Mouse (Mus musculus): ENCODE measurements around the gene Tbc1d7. TPM values are rescaled to one million over a fixed set of nuclear protein-coding genes. Genes with fewer than 3 reads are reported as not detected.
A peak's percentile ranks its signal among the peaks of the same experiment; 100 is the strongest.

The Tbc1d7 gene
- polyA plus RNA-seq (2016; fragmentation: Nextera tagmentation; extraction: Ambion mirVana) = 66.6 and 68.3 TPM in 2 replicates

DNA sequence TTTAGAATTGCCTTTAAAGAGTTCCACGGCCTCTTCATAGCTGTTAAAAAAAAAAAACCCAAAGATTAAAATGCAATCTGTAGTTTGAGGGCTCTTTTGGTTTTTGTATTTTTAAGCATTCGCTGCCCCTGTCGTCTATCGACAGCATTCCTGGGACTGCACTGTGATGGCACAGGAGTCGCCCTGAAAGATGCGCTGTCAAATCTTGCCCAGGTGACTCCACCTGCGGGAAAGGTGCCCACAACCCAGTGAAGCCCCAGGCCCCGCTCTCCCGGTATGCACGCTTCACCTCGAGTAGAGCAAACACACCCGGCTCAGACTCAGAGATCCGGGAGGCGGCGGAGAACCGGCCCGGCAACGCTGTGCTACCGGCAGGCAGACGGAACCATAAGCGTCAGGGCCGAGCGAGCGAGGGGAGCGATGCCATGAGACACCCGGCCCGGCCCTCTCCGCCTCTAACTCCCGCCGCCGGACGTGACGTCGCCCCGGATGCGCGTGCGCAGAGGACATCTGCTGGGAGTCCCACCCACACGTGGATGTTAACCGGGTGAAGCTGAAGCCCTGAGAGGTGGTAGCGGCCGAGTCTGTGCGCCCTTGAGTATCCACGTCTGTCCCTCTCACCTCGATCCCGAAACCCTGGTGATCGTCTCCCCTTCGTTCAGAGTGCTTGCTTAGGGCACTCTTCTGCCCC lies at the start of gene Tbc1d7:
Tbc1d7 (minus strand) TSS at position 482 of the 691 bp plus-strand sequence.
- Histone ChIP-seq H3K36me3 (no peaks in the 10 kb centered on the region), H3K27ac (replicated peaks) (peak within 1 kb of the TSS; percentile 91), H3K27me3 (ENCODE audit: low read depth, poor library complexity, severe bottlenecking) (no peaks in the 10 kb centered on the region), H3K9me3 (replicated peaks) (no peaks in the 10 kb centered on the region), H3K4me3 (peak within 1 kb of the TSS; percentile 78), H3K4me1 (peaks cover 13% of the 10 kb centered on the region)
- under 1% methylated on average over 48 of the region's 48 CpGs for WGBS
- DNase-seq (ENCODE audit: low spot score) = peak; percentile 98

GRCm38 (mm10) chr13:43220635-43221034 lies 49.3 kb upstream of the Tbc1d7 start:
- no peak overlapping the region for H3K4me3 ChIP-seq
- peaks cover 16% of the 10 kb centered on the region for H3K4me1 ChIP-seq
- H3K27ac ChIP-seq (replicated peaks) = no peak overlapping the region
- H3K36me3 ChIP-seq = no peaks in the 10 kb centered on the region
- 93% methylated on average over 1 of the region's 1 CpGs for WGBS
- no peak for DNase-seq (ENCODE audit: low spot score)
- no peaks in the 10 kb centered on the region for H3K9me3 ChIP-seq (replicated peaks)
- 0 out of 2 replicates have a peak, but pooled peaks cover 3% of the 10 kb centered on the region for H3K27me3 ChIP-seq (ENCODE audit: low read depth, poor library complexity, severe bottlenecking)

GRCm38 (mm10) chr13:43218764-43219163 lies 47.5 kb upstream of the Tbc1d7 start:
- peaks cover 25% of the 10 kb centered on the region for H3K4me1 ChIP-seq
- no peak for DNase-seq (ENCODE audit: low spot score)
- 74% methylated on average over 4 of the region's 4 CpGs for WGBS
- H3K36me3 ChIP-seq = no peaks in the 10 kb centered on the region
- H3K4me3 ChIP-seq = no peak overlapping the region
- no peak overlapping the region for H3K27ac ChIP-seq (replicated peaks)
- H3K27me3 ChIP-seq (ENCODE audit: low read depth, poor library complexity, severe bottlenecking) = 0 out of 2 replicates have a peak, but pooled peaks cover 3% of the 10 kb centered on the region
- H3K9me3 ChIP-seq (replicated peaks) = no peaks in the 10 kb centered on the region

DNA sequence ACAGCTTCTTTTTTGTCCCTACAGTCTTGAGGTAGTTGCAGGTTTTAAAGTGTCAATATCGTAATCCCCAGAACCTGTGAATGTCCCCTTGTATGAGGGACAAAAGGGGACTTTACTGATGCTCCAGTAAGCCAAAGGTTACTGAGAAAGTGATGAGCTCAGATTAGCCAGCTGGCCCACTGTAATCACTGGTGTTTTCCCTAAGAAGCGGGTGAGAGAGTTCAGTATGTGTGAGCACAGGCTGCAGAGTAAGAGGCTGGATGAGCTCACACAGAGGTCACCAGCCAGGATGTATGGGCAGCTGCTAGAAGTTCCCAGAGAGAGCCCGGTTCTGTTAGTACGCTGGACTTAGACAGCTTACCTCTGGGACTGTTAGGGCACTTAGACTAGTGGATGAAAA lies 47.0 kb upstream of the Tbc1d7 start:
- WGBS = 70% methylated on average over 4 of the region's 4 CpGs
- Histone ChIP-seq H3K4me1 (peaks cover 25% of the 10 kb centered on the region), H3K36me3 (no peaks in the 10 kb centered on the region), H3K27ac (replicated peaks) (no peak overlapping the region), H3K27me3 (ENCODE audit: low read depth, poor library complexity, severe bottlenecking) (0 out of 2 replicates have a peak, but pooled peaks cover 3% of the 10 kb centered on the region), H3K4me3 (no peak overlapping the region), H3K9me3 (replicated peaks) (no peaks in the 10 kb centered on the region)
- no peak for DNase-seq (ENCODE audit: low spot score)

- WGBS = 87% methylated on average over 4 of the region's 4 CpGs
- H3K4me1 ChIP-seq = peaks cover 25% of the 10 kb centered on the region
- H3K27me3 ChIP-seq (ENCODE audit: low read depth, poor library complexity, severe bottlenecking) = 0 out of 2 replicates have a peak, but pooled peaks cover 3% of the 10 kb centered on the region
- no peak overlapping the region for H3K4me3 ChIP-seq
- no peaks in the 10 kb centered on the region for H3K9me3 ChIP-seq (replicated peaks)
- no peaks in the 10 kb centered on the region for H3K36me3 ChIP-seq
- no peak overlapping the region for H3K27ac ChIP-seq (replicated peaks)
- no peak for DNase-seq (ENCODE audit: low spot score)
These were observed 46.4 kb upstream of the Tbc1d7 start for GRCm38 (mm10) chr13:43217686-43218085.

- Histone ChIP-seq H3K27me3 (ENCODE audit: low read depth, poor library complexity, severe bottlenecking) (0 out of 2 replicates have a peak, but pooled peaks cover 3% of the 10 kb centered on the region), H3K4me3 (no peak overlapping the region), H3K36me3 (no peaks in the 10 kb centered on the region), H3K27ac (replicated peaks) (no peak overlapping the region), H3K9me3 (replicated peaks) (no peaks in the 10 kb centered on the region), H3K4me1 (peaks cover 25% of the 10 kb centered on the region)
- no peak for DNase-seq (ENCODE audit: low spot score)
- 91% methylated on average over 8 of the region's 8 CpGs for WGBS
These were observed 45.8 kb upstream of the Tbc1d7 start for GRCm38 (mm10) chr13:43217059-43217458.

DNA sequence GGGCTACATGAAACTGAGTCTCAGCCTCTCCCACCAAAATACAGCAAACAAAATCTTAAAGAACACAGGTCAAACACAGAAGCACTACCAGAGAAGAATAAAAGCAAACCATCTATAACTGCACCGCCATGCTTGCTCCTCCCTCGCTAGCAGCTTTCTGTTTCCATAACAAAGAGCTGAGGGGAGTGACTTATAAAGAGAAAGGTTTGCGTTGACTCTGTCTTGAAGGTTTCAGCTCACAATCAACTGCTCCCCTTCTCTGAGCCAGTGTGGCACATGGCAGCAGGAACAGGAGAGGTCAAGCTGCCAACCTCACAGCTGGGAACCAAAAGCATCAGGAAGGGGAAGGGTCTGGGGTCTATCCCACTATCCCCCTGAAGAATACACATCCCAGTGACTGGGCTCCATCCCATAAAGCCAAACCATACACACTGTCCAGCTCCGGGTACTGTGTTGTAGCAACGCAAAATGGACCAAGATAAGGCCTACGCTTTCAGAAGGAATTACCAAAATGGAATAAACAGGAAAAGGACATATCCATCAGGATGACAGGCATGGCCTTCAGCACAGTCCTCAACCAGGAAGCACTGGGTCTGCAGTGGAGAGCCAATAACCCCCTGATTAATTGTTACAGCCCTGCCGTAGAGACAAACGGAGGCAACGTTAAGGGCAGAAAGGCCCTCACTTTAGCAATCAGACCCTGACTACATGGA lies 44.8 kb upstream of the Tbc1d7 start:
- H3K36me3 ChIP-seq = no peaks in the 10 kb centered on the region
- no peak for DNase-seq (ENCODE audit: low spot score)
- 76% methylated on average over 9 of the region's 9 CpGs for WGBS
- no peak overlapping the region for H3K4me3 ChIP-seq
- H3K9me3 ChIP-seq (replicated peaks) = no peaks in the 10 kb centered on the region
- H3K4me1 ChIP-seq = peaks cover 25% of the 10 kb centered on the region
- H3K27me3 ChIP-seq (ENCODE audit: low read depth, poor library complexity, severe bottlenecking) = 0 out of 2 replicates have a peak, but pooled peaks cover 3% of the 10 kb centered on the region
- no peak overlapping the region for H3K27ac ChIP-seq (replicated peaks)

DNA sequence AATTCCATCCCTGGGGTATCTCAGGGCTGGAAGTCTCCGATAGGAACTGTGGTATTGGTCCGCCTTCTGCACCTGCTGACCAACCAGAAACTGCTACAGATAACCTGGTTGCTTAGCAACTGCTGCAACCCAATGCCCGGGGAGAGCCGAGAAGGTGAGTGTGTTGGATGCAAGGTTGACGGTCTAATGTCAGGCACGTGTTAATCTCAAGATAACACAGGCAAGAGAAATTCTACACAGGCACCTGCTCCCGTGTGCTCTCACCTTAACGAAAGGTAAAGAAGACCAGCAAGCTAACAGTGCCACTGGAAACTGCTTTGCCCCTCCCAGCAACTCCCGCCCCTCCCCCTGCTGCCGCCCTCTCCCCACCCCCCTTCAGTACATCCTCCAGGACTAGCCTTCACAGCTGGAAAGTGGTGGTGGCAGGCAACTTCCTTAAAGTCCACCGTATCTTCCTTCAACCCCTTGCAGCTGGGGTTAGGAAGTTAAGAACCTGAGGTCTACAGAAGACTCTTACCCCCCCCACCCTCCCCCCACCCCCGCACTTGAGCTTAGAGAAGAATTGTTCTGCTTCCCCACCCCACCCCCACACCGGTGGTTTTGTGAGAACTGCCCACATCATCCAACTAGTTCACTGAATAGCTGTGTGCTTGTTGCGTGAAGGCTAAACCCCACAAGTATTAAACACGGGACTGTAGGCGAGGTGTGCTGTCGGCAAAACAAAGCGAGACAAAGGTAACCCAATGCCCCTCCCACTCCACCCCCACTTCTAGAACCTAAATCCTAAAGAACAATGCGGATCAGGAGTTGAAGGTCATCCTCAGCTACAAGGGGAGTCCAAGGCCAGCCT lies 44.1 kb upstream of the Tbc1d7 start:
- WGBS = 17% methylated on average over 19 of the region's 19 CpGs
- H3K4me3 ChIP-seq = peak overlapping the region; percentile 29; the same call in 1 of the 2 replicates
- H3K4me1 ChIP-seq = peaks cover 25% of the 10 kb centered on the region
- H3K36me3 ChIP-seq = no peaks in the 10 kb centered on the region
- H3K27me3 ChIP-seq (ENCODE audit: low read depth, poor library complexity, severe bottlenecking) = 0 out of 2 replicates have a peak, but pooled peaks cover 3% of the 10 kb centered on the region
- H3K9me3 ChIP-seq (replicated peaks) = no peaks in the 10 kb centered on the region
- no peak for DNase-seq (ENCODE audit: low spot score)
- no peak overlapping the region for H3K27ac ChIP-seq (replicated peaks)

DNA sequence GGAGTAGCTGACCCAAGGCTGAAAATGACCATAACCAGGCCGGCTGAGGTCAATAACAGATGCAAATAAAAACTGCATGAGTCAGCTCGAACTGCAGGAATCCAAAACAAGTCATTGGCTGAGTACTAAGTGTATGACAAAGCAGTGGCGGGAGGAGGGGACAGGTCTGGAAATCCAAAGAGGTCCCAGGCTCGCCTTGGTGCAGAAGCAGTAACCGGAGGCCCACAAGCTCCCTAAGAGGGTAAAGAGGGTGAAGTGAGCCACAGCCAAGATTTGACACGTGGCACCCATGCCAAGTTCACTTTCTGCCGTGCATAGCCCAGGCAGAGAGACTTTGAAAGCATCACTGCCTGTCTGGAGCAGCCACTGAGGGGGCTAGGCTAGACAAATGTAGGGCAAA lies 41.0 kb upstream of the Tbc1d7 start:
- WGBS = 65% methylated on average over 7 of the region's 7 CpGs
- no peak overlapping the region for H3K27ac ChIP-seq (replicated peaks)
- H3K4me1 ChIP-seq = peaks cover 25% of the 10 kb centered on the region

GRCm38 (mm10) chr13:43210956-43211355 lies 39.7 kb upstream of the Tbc1d7 start:
- H3K27me3 ChIP-seq (ENCODE audit: low read depth, poor library complexity, severe bottlenecking) = peaks cover 10% of the 10 kb centered on the region; the same call in 1 of the 2 replicates
- H3K4me1 ChIP-seq = peaks cover 20% of the 10 kb centered on the region
- no peaks in the 10 kb centered on the region for H3K36me3 ChIP-seq
- H3K27ac ChIP-seq (replicated peaks) = no peak overlapping the region
- no peak overlapping the region for H3K4me3 ChIP-seq
- no peak for DNase-seq (ENCODE audit: low spot score)
- 90% methylated on average over 5 of the region's 5 CpGs for WGBS
- H3K9me3 ChIP-seq (replicated peaks) = no peaks in the 10 kb centered on the region

More for the DNA sequence above, 41.0 kb upstream of the Tbc1d7 start:
- Histone ChIP-seq H3K4me3 (no peak overlapping the region), H3K36me3 (no peaks in the 10 kb centered on the region), H3K9me3 (replicated peaks) (no peaks in the 10 kb centered on the region), H3K27me3 (ENCODE audit: low read depth, poor library complexity, severe bottlenecking) (peaks cover 12% of the 10 kb centered on the region; the same call in 1 of the 2 replicates)
- no peak for DNase-seq (ENCODE audit: low spot score)

GRCm38 (mm10) chr13:43209560-43209959 lies 38.3 kb upstream of the Tbc1d7 start:
- no peak for DNase-seq (ENCODE audit: low spot score)
- Histone ChIP-seq H3K4me1 (peaks cover 9% of the 10 kb centered on the region), H3K27ac (replicated peaks) (no peak overlapping the region), H3K36me3 (no peaks in the 10 kb centered on the region), H3K4me3 (no peak overlapping the region), H3K27me3 (ENCODE audit: low read depth, poor library complexity, severe bottlenecking) (peaks cover 10% of the 10 kb centered on the region; the same call in 1 of the 2 replicates), H3K9me3 (replicated peaks) (no peaks in the 10 kb centered on the region)
- 79% methylated on average over 5 of the region's 5 CpGs for WGBS

- H3K4me3 ChIP-seq = no peak overlapping the region
- H3K27ac ChIP-seq (replicated peaks) = no peak overlapping the region
- WGBS = 49% methylated on average over 16 of the region's 16 CpGs
- no peaks in the 10 kb centered on the region for H3K9me3 ChIP-seq (replicated peaks)
- H3K36me3 ChIP-seq = no peaks in the 10 kb centered on the region
- peaks cover 10% of the 10 kb centered on the region; the same call in 1 of the 2 replicates for H3K27me3 ChIP-seq (ENCODE audit: low read depth, poor library complexity, severe bottlenecking)
- peaks cover 9% of the 10 kb centered on the region for H3K4me1 ChIP-seq
- no peak for DNase-seq (ENCODE audit: low spot score)
These were observed 37.7 kb upstream of the Tbc1d7 start for GRCm38 (mm10) chr13:43208914-43209439.
